Mouse (Mus musculus): ENCODE results near the gene Tspan7. TPM values are rescaled to one million over a fixed set of nuclear protein-coding genes. Genes with fewer than 3 reads are reported as not detected.

Gene Tspan7
- total RNA-seq, 1 experiment from 2014 or later = not detected

DNA sequence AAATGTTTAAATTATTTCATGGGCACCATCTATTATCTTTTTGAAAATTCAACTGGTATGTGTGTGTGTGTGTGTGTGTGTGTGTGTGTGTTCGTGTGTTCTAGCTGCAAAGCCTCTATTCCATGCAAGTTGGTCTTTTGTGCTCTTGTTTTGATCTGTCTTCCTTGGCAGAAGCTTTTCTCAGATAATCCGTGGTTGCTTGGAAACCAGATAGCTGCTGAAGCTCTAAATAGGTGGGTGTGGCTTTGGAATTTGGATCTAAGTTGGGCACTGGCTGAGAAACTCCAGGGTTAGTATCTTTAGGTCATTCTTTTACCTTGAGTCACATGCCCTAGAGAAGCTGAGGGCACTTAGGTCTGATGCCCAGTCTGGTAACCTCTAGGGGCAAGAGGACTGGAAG lies 50.5 kb downstream of the Tspan7 start:
- no peak for ATAC-seq (replicated peaks in 1 of 2; ENCODE audit: insufficient read depth in 1 of 2, low FRiP score in 2 of 2, low TSS enrichment in 1 of 2, low read depth in 1 of 2, poor library complexity in 2 of 2, severe bottlenecking in 2 of 2)

DNA sequence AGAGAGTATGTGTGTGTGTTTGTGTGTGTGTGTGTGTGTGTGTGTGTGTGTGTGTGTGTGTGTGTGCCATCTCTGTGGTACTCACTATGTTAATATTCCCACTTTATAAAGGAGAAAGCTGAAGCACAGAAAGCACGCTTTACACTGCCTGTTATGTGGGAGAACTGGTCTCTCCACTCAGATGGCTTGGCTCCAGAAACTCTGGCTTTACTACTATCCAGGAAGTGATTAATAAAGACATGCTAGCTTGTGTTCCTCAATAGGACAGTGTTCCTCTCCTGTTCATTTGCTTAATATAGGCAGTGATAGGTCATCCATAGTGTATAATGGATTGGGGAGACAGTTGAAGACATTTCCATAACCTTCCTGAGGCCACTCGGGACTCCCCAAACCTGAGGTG lies 54.1 kb downstream of the Tspan7 start:
- no peak for ATAC-seq (replicated peaks in 1 of 2; ENCODE audit: insufficient read depth in 1 of 2, low FRiP score in 2 of 2, low TSS enrichment in 1 of 2, low read depth in 1 of 2, poor library complexity in 2 of 2, severe bottlenecking in 2 of 2)

DNA sequence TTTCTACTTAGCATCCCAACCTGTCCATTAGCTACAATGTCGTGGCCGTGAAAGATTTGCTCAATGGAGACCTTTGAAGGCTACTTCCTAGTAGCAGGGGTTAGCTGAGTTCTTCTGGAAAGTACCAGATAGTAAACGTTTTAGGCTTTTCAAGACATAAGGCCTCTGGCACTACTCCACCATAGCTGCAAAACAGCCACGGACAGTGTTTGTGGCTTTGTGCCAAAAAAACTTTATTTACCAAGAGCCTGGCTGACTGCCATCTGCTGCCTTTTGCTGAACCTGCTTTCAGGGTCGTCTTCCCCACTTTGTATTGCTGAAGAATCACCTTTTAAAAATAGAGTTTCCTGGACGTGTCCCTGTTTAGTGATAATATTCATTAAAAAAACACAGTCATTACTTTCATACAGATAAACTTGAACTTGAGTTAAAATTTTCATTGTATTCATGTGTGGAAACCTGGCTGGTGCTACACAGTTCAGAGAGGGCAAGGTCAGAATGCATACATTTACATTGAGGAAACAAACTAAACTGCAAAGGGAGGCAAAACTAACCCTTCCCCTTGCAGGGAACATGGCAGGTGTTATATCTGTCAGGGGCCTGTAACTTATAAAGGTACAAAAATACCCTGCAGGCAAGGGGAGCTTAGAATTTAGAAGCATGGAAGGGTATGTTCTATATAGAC lies 54.7 kb downstream of the Tspan7 start:
- no peak for ATAC-seq (replicated peaks in 1 of 2; ENCODE audit: insufficient read depth in 1 of 2, low FRiP score in 2 of 2, low TSS enrichment in 1 of 2, low read depth in 1 of 2, poor library complexity in 2 of 2, severe bottlenecking in 2 of 2)

DNA sequence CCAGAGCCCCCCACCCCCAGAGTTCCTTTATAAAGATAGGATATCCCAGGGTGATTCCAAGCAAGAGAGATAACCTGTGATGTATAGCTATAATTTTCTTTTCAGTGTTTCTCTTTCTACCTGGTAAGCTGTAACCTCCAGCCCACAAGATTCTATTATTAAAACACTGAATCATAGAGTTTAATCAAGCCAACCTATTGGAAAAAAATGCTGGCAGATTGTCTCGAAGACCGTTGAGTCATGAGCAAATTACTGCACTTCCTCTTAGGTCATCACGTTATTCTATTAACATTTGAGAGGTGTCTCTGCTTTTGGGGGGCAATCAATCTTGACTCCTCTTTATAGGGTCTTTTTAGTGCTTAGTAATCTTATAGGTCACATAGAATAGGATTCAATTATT lies 61.9 kb downstream of the Tspan7 start:
- no peak for ATAC-seq (replicated peaks in 1 of 2; ENCODE audit: insufficient read depth in 1 of 2, low FRiP score in 2 of 2, low TSS enrichment in 1 of 2, low read depth in 1 of 2, poor library complexity in 2 of 2, severe bottlenecking in 2 of 2)

DNA sequence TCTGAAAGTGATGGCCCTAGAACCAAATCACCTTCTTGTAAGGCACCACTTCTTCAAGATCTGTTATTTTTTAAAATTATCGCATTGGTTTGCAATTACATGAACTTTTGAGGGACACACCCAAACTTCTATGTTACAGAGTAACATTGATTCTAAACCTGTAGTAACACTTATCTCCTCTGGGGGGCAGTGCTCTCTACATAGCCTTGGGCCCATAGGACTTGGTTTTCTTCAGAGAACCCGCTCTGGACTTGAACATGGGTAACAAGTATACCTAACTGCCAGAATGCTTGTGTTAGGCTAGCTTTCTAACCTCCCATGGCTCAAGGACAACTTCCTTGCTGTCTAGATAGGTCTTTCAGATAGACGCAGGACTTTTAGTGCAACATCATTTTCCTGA lies 64.8 kb downstream of the Tspan7 start:
- no peak for ATAC-seq (replicated peaks in 1 of 2; ENCODE audit: insufficient read depth in 1 of 2, low FRiP score in 2 of 2, low TSS enrichment in 1 of 2, low read depth in 1 of 2, poor library complexity in 2 of 2, severe bottlenecking in 2 of 2)

DNA sequence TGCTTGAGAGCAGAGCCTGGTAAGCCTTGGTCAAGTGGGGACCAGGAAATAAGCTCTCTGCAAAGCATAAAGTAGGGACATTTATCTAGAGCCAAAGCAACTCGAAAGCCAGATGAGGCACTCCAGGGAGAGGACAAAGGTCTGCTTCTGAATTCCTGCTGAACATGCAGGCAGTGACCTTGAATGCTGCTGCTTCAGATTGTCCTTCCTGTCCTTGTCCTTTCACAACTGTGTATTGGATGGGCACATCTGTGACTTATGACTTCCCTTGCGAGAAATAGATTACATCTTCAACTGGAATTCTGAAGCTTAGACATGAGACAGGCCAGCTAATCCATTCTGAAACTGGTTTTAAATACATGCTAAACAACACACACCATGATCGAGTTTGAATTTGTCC lies 71.9 kb downstream of the Tspan7 start:
- ATAC-seq (replicated peaks in 1 of 2; ENCODE audit: insufficient read depth in 1 of 2, low FRiP score in 2 of 2, low TSS enrichment in 1 of 2, low read depth in 1 of 2, poor library complexity in 2 of 2, severe bottlenecking in 2 of 2) = no peak

GRCm38 (mm10) chrX:10557596-10557995 lies 72.6 kb downstream of the Tspan7 start:
- no peak for ATAC-seq (replicated peaks in 1 of 2; ENCODE audit: insufficient read depth in 1 of 2, low FRiP score in 2 of 2, low TSS enrichment in 1 of 2, low read depth in 1 of 2, poor library complexity in 2 of 2, severe bottlenecking in 2 of 2)

- no peak for ATAC-seq (replicated peaks in 1 of 2; ENCODE audit: insufficient read depth in 1 of 2, low FRiP score in 2 of 2, low TSS enrichment in 1 of 2, low read depth in 1 of 2, poor library complexity in 2 of 2, severe bottlenecking in 2 of 2)
Observed at GRCm38 (mm10) chrX:10558625-10559024, 73.7 kb downstream of the Tspan7 start.

GRCm38 (mm10) chrX:10565811-10566210 lies 80.9 kb downstream of the Tspan7 start:
- no peak for ATAC-seq (replicated peaks in 1 of 2; ENCODE audit: insufficient read depth in 1 of 2, low FRiP score in 2 of 2, low TSS enrichment in 1 of 2, low read depth in 1 of 2, poor library complexity in 2 of 2, severe bottlenecking in 2 of 2)

DNA sequence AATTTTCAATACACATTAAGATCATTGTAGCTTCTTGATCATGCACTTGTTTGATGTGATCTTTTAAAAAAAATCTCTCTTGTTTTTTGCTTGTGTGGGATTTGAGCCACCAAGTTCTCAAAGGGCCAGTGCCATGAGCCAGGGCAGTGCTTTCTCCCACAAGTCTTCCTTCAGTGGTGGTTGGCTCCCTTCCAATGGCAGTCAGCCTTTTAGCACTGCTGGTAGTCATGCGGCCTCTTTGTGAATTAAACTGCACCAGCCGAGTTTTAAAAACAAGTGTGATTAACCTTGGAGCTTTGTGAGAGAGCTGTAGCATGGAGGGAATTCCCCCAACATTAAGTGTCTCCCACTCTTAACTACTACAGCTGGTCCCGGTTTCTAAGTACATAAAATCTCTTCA lies 89.6 kb downstream of the Tspan7 start:
- no peak for ATAC-seq (replicated peaks in 1 of 2; ENCODE audit: insufficient read depth in 1 of 2, low FRiP score in 2 of 2, low TSS enrichment in 1 of 2, low read depth in 1 of 2, poor library complexity in 2 of 2, severe bottlenecking in 2 of 2)

GRCm38 (mm10) chrX:10575406-10575805 lies 90.4 kb downstream of the Tspan7 start:
- ATAC-seq (replicated peaks in 1 of 2; ENCODE audit: insufficient read depth in 1 of 2, low FRiP score in 2 of 2, low TSS enrichment in 1 of 2, low read depth in 1 of 2, poor library complexity in 2 of 2, severe bottlenecking in 2 of 2) = no peak

GRCm38 (mm10) chrX:10576349-10576748 lies 91.4 kb downstream of the Tspan7 start:
- ATAC-seq (replicated peaks in 1 of 2; ENCODE audit: insufficient read depth in 1 of 2, low FRiP score in 2 of 2, low TSS enrichment in 1 of 2, low read depth in 1 of 2, poor library complexity in 2 of 2, severe bottlenecking in 2 of 2) = no peak

DNA sequence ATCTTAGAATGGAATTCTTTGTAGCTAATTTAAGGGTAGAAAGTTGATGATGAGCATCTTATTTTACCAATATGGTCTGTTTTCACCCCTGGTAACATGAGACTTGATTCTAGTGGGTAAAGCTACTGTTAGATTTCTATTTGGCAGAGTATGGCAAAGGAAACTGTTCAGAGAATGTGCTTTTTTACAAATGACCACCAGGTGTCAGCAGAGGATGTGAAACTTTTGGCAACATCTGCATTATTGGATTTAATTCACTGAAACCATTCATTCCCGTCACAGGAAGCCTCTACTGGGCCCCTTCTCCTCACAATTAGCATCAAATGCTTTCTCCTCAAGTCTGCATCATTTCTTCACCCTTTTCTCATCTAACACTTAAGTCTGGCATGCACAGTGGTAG lies 92.4 kb downstream of the Tspan7 start:
- ATAC-seq (replicated peaks in 1 of 2; ENCODE audit: insufficient read depth in 1 of 2, low FRiP score in 2 of 2, low TSS enrichment in 1 of 2, low read depth in 1 of 2, poor library complexity in 2 of 2, severe bottlenecking in 2 of 2) = no peak

- no peak for ATAC-seq (replicated peaks in 1 of 2; ENCODE audit: insufficient read depth in 1 of 2, low FRiP score in 2 of 2, low TSS enrichment in 1 of 2, low read depth in 1 of 2, poor library complexity in 2 of 2, severe bottlenecking in 2 of 2)
Observed at GRCm38 (mm10) chrX:10582731-10583130, 97.8 kb downstream of the Tspan7 start.

- ATAC-seq (replicated peaks in 1 of 2; ENCODE audit: insufficient read depth in 1 of 2, low FRiP score in 2 of 2, low TSS enrichment in 1 of 2, low read depth in 1 of 2, poor library complexity in 2 of 2, severe bottlenecking in 2 of 2) = no peak
Observed at GRCm38 (mm10) chrX:10592244-10592643, 107.3 kb downstream of the Tspan7 start.

GRCm38 (mm10) chrX:10593561-10593960 lies 108.6 kb downstream of the Tspan7 start:
- no peak for ATAC-seq (replicated peaks in 1 of 2; ENCODE audit: insufficient read depth in 1 of 2, low FRiP score in 2 of 2, low TSS enrichment in 1 of 2, low read depth in 1 of 2, poor library complexity in 2 of 2, severe bottlenecking in 2 of 2)

DNA sequence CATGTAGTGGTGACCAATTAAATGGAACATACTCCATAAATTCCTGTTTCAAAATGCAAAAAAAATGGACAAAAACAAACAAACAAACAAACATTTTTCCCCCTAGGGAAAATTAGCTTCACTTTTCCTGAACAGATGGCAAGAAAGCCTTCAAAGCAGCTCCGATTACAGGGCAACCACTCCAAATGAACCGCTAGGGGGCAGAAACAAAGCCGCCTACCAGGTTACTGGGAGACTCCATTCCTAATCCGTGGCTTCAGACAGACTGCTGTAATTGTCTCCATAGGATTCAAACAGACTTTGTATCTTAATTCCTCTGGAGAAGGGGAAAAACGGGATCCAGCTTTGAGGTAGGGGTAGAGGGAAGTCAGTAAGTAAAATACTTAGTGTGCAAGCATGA lies 132.2 kb downstream of the Tspan7 start:
- no peak for ATAC-seq (replicated peaks in 1 of 2; ENCODE audit: insufficient read depth in 1 of 2, low FRiP score in 2 of 2, low TSS enrichment in 1 of 2, low read depth in 1 of 2, poor library complexity in 2 of 2, severe bottlenecking in 2 of 2)

GRCm38 (mm10) chrX:10641062-10641461 lies 156.1 kb downstream of the Tspan7 start:
- ATAC-seq (replicated peaks in 1 of 2; ENCODE audit: insufficient read depth in 1 of 2, low FRiP score in 2 of 2, low TSS enrichment in 1 of 2, low read depth in 1 of 2, poor library complexity in 2 of 2, severe bottlenecking in 2 of 2) = no peak
